Mouse (Mus musculus) cortical plate, adult 2 months (tissue): ENCODE measurements at regions not wholly inside any gene's neighbourhood (a gene's known extent, or its start where the extent isn't known, plus 50 kb on each side); places are given as distances from the start of the nearest gene placed in this dataset.

Experiments used
- CTCF ChIP-seq: fragments of 200-500 bp; IDR thresholded peaks from 2 replicates; pipeline ENCODE4 v1.5.1; 2011; ENCODE audit warnings: mild to moderate bottlenecking, control low read depth, low read length; ENCODE audit not compliant: insufficient read depth; ENCODE audit errors: extremely low read depth
- POLR2A ChIP-seq: fragments of 200-500 bp; IDR thresholded peaks from 2 replicates; pipeline ENCODE4 v1.6.1; 2011; ENCODE audit warnings: mild to moderate bottlenecking, low read length, control low read depth; ENCODE audit not compliant: insufficient read depth; ENCODE audit errors: extremely low read depth

DNA sequence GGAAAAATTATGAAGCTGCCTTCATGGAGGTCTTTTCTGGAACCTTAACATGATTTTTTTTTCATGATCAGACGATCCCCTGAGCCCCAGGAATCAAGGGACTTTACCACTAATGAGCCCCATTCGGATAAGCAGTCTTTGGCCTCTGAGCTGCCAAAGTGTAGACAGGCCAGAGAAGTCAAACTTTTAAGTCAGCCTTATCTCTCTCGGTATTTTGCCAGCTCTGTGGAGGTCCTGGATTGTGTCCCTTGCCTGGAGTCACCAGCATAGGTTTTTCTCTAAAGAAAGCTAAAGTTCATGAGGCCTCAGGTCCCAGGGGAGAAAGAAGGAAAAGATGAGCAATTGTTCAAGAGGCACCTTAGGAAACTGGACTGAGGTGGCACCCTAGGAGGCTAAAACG is 222.7 kb upstream of the Adamts9 start:
- TF ChIP-seq POLR2A, result no peak
- no peak for TF ChIP-seq CTCF
